Mouse (Mus musculus): ENCODE results near the gene Exoc6.

Gene Exoc6

GRCm38 (mm10) chr19:37705722-37706121 lies 155.5 kb downstream of the Exoc6 start:
- in situ Hi-C loops (cut with MboI; ENCODE audit: unreplicated experiment in 2 of 2) = loop anchor here (10.0 kb wide), 2 partner anchors 141 to 649 kb away; no protein-coding TSS in a partner anchor

- in situ Hi-C loops (cut with MboI; ENCODE audit: unreplicated experiment in 2 of 2) = no loop called here
These were observed 164.5 kb downstream of the Exoc6 start for GRCm38 (mm10) chr19:37714681-37715080.

- in situ Hi-C loops (cut with MboI; ENCODE audit: unreplicated experiment in 2 of 2) = no loop called here
These were observed 165.8 kb downstream of the Exoc6 start for GRCm38 (mm10) chr19:37715980-37716379.

GRCm38 (mm10) chr19:37716524-37717175 lies 166.4 kb downstream of the Exoc6 start:
- in situ Hi-C loops (cut with MboI; ENCODE audit: unreplicated experiment in 2 of 2) = no loop called here

- in situ Hi-C loops (cut with MboI; ENCODE audit: unreplicated experiment in 2 of 2) = no loop called here
These were observed 168.9 kb downstream of the Exoc6 start for GRCm38 (mm10) chr19:37719166-37719565.

- in situ Hi-C loops (cut with MboI; ENCODE audit: unreplicated experiment in 2 of 2) = no loop called here
These were observed 174.4 kb downstream of the Exoc6 start for GRCm38 (mm10) chr19:37724591-37724990.

GRCm38 (mm10) chr19:37726585-37726984 lies 176.4 kb downstream of the Exoc6 start:
- in situ Hi-C loops (cut with MboI; ENCODE audit: unreplicated experiment in 2 of 2) = no loop called here

GRCm38 (mm10) chr19:37727366-37727765 lies 177.1 kb downstream of the Exoc6 start:
- in situ Hi-C loops (cut with MboI; ENCODE audit: unreplicated experiment in 2 of 2) = no loop called here
